Mouse (Mus musculus) left cerebral cortex, adult 18-20 months (tissue): ENCODE results near the gene Atp7b. TPM values are rescaled to one million over a fixed set of nuclear protein-coding genes. Genes with fewer than 3 reads are reported as not detected.

Experiments used
- total RNA-seq, 2 experiments: library from RNA; stranded (reverse); gene quantifications; 2 replicates each; pipeline ENCODE4 v1.2.3; 2021

Gene Atp7b
- total RNA-seq, 2 experiments from 2014 or later, result 1.4 to 2.0 TPM

Other genes starting within 250 kb of the Atp7b start
- not detected for gene Defb50, start 236.8 kb downstream of the Atp7b start, total RNA-seq
- gene Defb2, start 220.4 kb downstream of the Atp7b start, total RNA-seq, result not detected
- gene Defb10, start 201.4 kb downstream of the Atp7b start, total RNA-seq, result not detected
- not detected for gene Defb9, start 174.9 kb downstream of the Atp7b start, total RNA-seq
- gene Defb11, start 153.9 kb downstream of the Atp7b start, total RNA-seq, result not detected
- gene Defb15, start 127.6 kb downstream of the Atp7b start, total RNA-seq, result not detected
- not detected for gene Defb35, start 122.0 kb downstream of the Atp7b start, total RNA-seq
- not detected for gene Defb13, start 113.5 kb downstream of the Atp7b start, total RNA-seq
- not detected for gene Fam90a1a, start 101.6 kb downstream of the Atp7b start, total RNA-seq
- gene Ccdc70, start 90.5 kb downstream of the Atp7b start, total RNA-seq, result not detected
- gene Alg11, start 416 bp upstream of the Atp7b start, total RNA-seq, result 10 to 100 TPM; 29.6 to 36.1 TPM
- gene Nek5, start 64.7 kb upstream of the Atp7b start, total RNA-seq, result not detected
- 1 to 10 TPM; 1.8 to 1.9 TPM for gene Nek3, start 106.1 kb upstream of the Atp7b start, total RNA-seq
- under 1 TPM; 0.14 to 0.42 TPM for gene Ckap2, start 125.5 kb upstream of the Atp7b start, total RNA-seq
- gene Vps36, start 132.5 kb upstream of the Atp7b start, total RNA-seq, result 10 to 100 TPM; 20.4 to 24.1 TPM
- 1 to 10 TPM; 3.2 to 3.6 TPM for gene Thsd1, start 167.0 kb upstream of the Atp7b start, total RNA-seq
- not detected for gene Tpte, start 223.1 kb upstream of the Atp7b start, total RNA-seq